Mouse (Mus musculus) liver, embryonic 14.5 days (tissue): Measurements from ENCODE around the gene Zmym4.

Experiments
- CTCF ChIP-seq: IDR thresholded peaks from 2 replicates; pipeline ENCODE4 v1.5.1; 2016; ENCODE audit warnings: antibody characterized with exemption, low read depth, control low read depth
- EP300 ChIP-seq: IDR thresholded peaks from 2 replicates; pipeline ENCODE4 v1.6.1; 2016; ENCODE audit warnings: antibody characterized with exemption, low read depth

GRCm38 (mm10) chr4:127016366-127016765 is 48.4 kb upstream of the Zmym4 start:
- TF ChIP-seq CTCF (no peak), EP300 (no peak)
